Mouse (Mus musculus) embryonic facial prominence, embryonic 13.5 days (tissue): ENCODE measurements around the gene Pik3c2b. TPM values are rescaled to one million over a fixed set of nuclear protein-coding genes. Genes with fewer than 3 reads are reported as not detected.

Experiments
- ATAC-seq: fragments of 200-750 bp; cut with Nextera tagmentation; 2 replicates; pipeline ENCODE4 v1.8.0; 2017; ENCODE audit warnings: low read depth; ENCODE audit not compliant: insufficient number of reproducible peaks, insufficient read depth, low FRiP score, low TSS enrichment
- H3K27ac ChIP-seq: fragments of 300-500 bp; sonication (generic); 2 replicates; pipeline ENCODE4 v1.5.1; 2015; ENCODE audit warnings: moderate library complexity, mild to moderate bottlenecking, inconsistent platforms
- H3K27me3 ChIP-seq: fragments of 300-500 bp; sonication (generic); 2 replicates; pipeline ENCODE4 v1.6.1; 2015; ENCODE audit warnings: mild to moderate bottlenecking, inconsistent platforms
- H3K36me3 ChIP-seq: fragments of 300-500 bp; sonication (generic); 2 replicates; pipeline ENCODE4 v1.6.1; 2015; ENCODE audit warnings: mild to moderate bottlenecking, inconsistent platforms
- H3K4me1 ChIP-seq: fragments of 300-500 bp; sonication (generic); 2 replicates; pipeline ENCODE4 v1.6.1; 2015; ENCODE audit warnings: inconsistent platforms
- H3K4me2 ChIP-seq: fragments of 300-500 bp; sonication (generic); 2 replicates; pipeline ENCODE4 v1.6.1; 2015; ENCODE audit warnings: moderate library complexity, mild to moderate bottlenecking, inconsistent platforms
- H3K4me3 ChIP-seq: fragments of 300-500 bp; sonication (generic); 2 replicates; pipeline ENCODE4 v1.5.1; 2015; ENCODE audit warnings: mild to moderate bottlenecking, inconsistent platforms
- H3K9ac ChIP-seq: fragments of 300-500 bp; sonication (generic); 2 replicates; pipeline ENCODE4 v1.6.1; 2015; ENCODE audit warnings: mild to moderate bottlenecking, inconsistent platforms
- H3K9me3 ChIP-seq: fragments of 300-500 bp; sonication (generic); 2 replicates; pipeline ENCODE4 v1.6.1; 2016; ENCODE audit warnings: inconsistent platforms
- WGBS: fragments of 180-500 bp; shearing (Covaris S2); methylation state at CpG from one replicate; pipeline ENCODE4 v1.1.7; 2015; ENCODE audit warnings: mixed read lengths; 5-methylcytosine and 5-hydroxymethylcytosine counted together
- polyA plus RNA-seq: library from polyadenylated mRNA; unstranded; fragments of >200 nt; fragmentation: Nextera tagmentation; extraction: Ambion mirVana; gene quantifications from 2 replicates; pipeline ENCODE4 v1.2.1, GENCODE M21; 2015

Gene Pik3c2b
- polyA plus RNA-seq, 1 experiment from 2014 or later = 7.4 TPM

DNA sequence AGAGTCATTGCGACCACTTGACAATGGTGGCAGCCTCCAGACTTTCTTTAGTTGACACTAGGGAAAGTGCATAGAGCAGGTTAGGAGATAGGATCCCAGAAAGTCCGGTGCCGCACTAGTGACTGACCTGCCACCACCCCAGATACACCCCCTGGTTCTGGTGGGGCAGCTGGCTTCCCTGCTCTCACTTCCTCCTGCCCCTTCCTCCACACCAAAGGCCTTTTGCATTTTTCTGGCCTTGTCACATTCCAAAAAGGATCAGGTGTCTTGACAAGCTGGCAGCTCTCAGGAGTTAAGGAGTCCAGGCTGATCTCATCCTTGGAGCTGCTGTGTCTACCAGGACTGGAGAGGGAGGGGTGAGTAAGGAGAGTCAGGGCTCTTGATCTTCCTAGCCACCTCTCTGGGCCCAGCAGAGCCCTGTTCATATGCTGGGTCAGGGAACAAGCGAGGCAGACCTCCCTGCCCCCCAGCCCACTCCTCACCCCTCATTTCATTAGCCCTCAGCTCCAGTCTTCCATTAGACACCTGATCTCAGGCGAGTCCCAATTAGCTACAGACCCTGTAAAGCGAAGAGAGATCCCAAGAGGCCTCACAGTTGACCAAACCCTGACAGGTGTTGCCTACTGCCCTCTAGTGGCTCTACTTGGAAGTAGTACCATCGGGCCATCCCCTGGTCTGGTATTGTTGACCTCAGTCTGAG, 41.9 kb downstream of the Pik3c2b start:
- WGBS = 47% methylated on average over 7 of the region's 7 CpGs
- Histone ChIP-seq H3K27ac (no peak overlapping the region), H3K9me3 (no peaks in the 10 kb centered on the region), H3K36me3 (peaks cover 58% of the 10 kb centered on the region), H3K27me3 (no peaks in the 10 kb centered on the region), H3K4me3 (no peak overlapping the region), H3K9ac (no peak overlapping the region), H3K4me2 (no peak overlapping the region), H3K4me1 (peaks cover 8% of the 10 kb centered on the region)
- ATAC-seq = no peak

GRCm38 (mm10) chr1:133088196-133088595, 42.7 kb downstream of the Pik3c2b start:
- H3K36me3 ChIP-seq = peaks cover 55% of the 10 kb centered on the region
- peaks cover 8% of the 10 kb centered on the region for H3K4me1 ChIP-seq
- no peak overlapping the region for H3K9ac ChIP-seq
- H3K4me2 ChIP-seq = no peak overlapping the region
- H3K4me3 ChIP-seq = no peak overlapping the region
- H3K27ac ChIP-seq = no peak overlapping the region
- H3K27me3 ChIP-seq = no peaks in the 10 kb centered on the region
- ATAC-seq = no peak
- no peaks in the 10 kb centered on the region for H3K9me3 ChIP-seq
- WGBS = 76% methylated on average over 10 of the region's 10 CpGs

DNA sequence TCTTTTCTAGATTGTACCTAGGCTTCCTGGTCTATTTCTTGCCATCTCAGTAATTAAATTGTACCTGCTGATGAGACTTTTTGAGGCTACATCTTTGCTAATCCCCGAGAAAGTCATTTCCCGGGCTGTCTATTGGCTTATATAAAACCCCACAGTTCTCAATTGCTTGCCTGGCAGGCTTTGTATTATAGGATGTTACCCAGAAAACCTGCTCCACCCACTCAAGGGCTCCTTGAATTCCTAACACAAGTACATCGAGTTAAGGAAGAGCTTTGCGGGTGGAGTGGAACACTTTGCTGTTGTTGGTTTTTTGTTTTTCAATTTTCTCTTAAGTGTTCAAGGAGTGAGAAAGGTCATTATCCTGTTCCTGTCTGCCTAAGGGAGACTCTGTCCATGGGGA, 43.9 kb downstream of the Pik3c2b start:
- Histone ChIP-seq H3K4me2 (no peak overlapping the region), H3K4me3 (no peak overlapping the region), H3K36me3 (peaks cover 51% of the 10 kb centered on the region), H3K4me1 (peaks cover 1% of the 10 kb centered on the region), H3K27ac (no peak overlapping the region), H3K9me3 (no peaks in the 10 kb centered on the region), H3K27me3 (no peaks in the 10 kb centered on the region), H3K9ac (no peak overlapping the region)
- no peak for ATAC-seq
- WGBS = 85% methylated on average over 4 of the region's 4 CpGs

DNA sequence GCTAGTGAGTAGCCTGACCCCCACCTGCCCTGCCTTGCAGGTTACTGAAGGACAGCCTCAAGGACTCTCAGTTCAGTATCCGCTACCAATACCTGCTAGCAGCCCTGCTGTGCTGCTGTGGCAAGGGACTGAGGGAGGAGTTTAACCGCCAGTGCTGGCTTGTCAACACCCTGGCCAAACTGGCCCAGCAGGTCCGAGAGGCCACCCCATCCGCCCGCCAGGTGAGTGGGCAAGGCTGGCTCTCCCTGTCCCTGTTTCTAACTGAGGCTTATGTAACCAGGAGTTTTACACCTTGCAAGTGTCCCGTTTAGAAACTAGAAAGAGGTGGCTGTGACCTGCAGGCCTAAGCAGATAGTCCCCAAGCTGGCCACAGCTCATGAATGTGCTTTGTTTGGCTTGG, 45.2 kb downstream of the Pik3c2b start:
- ATAC-seq = no peak

GRCm38 (mm10) chr1:133091483-133091882, 46.0 kb downstream of the Pik3c2b start:
- H3K9ac ChIP-seq = no peak overlapping the region
- H3K27me3 ChIP-seq = no peaks in the 10 kb centered on the region
- WGBS = 81% methylated on average over 8 of the region's 8 CpGs
- no peaks in the 10 kb centered on the region; the same call in 1 of the 2 replicates for H3K4me1 ChIP-seq
- H3K9me3 ChIP-seq = no peaks in the 10 kb centered on the region
- peaks cover 65% of the 10 kb centered on the region for H3K36me3 ChIP-seq
- no peak for ATAC-seq
- no peak overlapping the region for H3K4me2 ChIP-seq
- H3K4me3 ChIP-seq = no peak overlapping the region
- no peak overlapping the region for H3K27ac ChIP-seq

More for the DNA sequence above, 45.2 kb downstream of the Pik3c2b start:
- H3K9me3 ChIP-seq = no peaks in the 10 kb centered on the region
- no peaks in the 10 kb centered on the region; the same call in 1 of the 2 replicates for H3K4me1 ChIP-seq
- H3K4me2 ChIP-seq = no peak overlapping the region
- H3K27ac ChIP-seq = no peak overlapping the region
- WGBS = 57% methylated on average over 6 of the region's 6 CpGs
- no peaks in the 10 kb centered on the region for H3K27me3 ChIP-seq
- H3K4me3 ChIP-seq = no peak overlapping the region
- no peak overlapping the region for H3K9ac ChIP-seq
- H3K36me3 ChIP-seq = peaks cover 63% of the 10 kb centered on the region

DNA sequence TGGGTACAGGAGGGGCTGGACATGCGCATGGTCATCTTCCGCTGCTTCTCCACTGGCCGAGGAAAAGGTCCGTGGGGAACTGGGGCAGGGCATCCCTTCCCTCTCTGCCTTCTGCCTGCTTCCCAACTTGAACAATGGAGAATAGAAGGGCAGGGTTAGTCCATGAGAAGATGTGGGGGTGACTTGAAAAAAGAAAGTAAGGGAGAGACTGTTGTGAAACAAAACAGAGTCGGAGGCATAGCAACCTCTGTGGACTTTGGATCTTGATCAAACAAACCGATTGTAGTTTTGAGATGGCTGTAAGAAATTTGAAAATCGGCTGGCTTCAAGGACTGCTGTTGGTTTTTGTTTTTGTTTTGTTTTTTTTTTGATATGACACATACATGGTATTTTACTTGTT, 48.3 kb downstream of the Pik3c2b start:
- Histone ChIP-seq H3K4me3 (no peak overlapping the region), H3K36me3 (peaks cover 67% of the 10 kb centered on the region), H3K27me3 (no peaks in the 10 kb centered on the region), H3K27ac (no peak overlapping the region), H3K4me2 (no peak overlapping the region), H3K9me3 (no peaks in the 10 kb centered on the region), H3K4me1 (no peaks in the 10 kb centered on the region), H3K9ac (no peak overlapping the region)
- 86% methylated on average over 7 of the region's 7 CpGs for WGBS
- ATAC-seq = no peak

DNA sequence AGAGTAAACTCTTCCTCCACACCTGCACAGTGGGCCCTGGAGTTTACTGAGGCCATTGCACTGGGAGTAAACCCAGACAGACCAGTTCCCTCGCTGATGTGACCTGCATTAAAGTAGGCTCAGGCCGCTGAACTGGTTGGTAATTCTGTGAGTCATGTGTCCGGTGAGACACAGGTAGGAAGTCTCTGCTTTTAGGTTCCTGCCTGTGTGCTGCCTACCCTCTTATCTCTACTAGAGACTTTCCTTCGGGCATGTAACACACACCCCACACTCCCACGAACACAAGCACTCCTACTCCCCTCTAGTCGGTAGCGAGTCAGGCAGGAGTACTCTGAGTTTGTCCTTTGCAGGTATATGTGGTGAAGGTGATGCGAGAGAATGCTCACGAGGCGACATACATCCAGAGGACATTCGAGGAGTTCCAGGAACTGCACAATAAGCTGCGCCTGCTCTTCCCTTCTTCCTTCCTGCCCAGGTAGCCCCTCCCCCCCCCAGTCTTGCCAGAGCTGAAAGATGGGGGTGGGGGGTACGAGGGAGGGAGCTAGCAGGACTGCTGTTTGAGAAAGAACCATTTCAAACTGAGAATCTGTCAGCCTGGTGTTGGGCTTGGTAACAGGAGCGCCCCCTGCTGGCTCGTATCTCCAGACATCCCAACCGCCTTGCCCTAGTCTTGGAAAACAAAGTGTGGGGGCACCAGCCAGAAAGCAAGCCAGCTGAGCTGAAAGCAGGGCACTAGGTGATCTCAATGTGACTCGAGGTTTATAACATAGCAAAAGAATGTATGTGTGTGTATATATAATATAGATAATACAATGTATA, 55.7 kb downstream of the Pik3c2b start:
- WGBS = 33% methylated on average over 17 of the region's 17 CpGs
- no peak for ATAC-seq
- peaks cover 80% of the 10 kb centered on the region for H3K36me3 ChIP-seq

DNA sequence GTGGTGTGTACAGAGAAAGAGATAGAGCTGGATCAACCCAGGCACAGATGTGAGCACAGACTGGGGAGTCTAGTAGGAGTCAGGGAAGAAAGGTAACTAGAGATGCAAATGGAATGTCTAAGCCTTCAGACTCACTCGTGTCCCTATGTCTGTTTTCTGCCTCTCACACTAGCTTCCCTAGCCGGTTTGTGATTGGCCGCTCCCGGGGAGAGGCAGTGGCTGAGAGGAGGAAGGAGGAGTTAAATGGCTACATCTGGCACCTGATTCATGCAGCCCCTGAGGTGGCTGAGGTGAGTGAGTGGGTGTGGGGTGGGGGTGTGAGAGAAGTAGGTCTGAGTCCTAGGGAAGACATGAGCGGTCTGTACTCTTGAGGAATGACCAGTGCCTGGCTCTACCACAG, 56.6 kb downstream of the Pik3c2b start:
- WGBS = 79% methylated on average over 5 of the region's 5 CpGs
- H3K36me3 ChIP-seq = peaks cover 77% of the 10 kb centered on the region
- H3K9ac ChIP-seq = no peak overlapping the region
- no peaks in the 10 kb centered on the region for H3K27me3 ChIP-seq
- H3K4me3 ChIP-seq = no peak overlapping the region
- no peaks in the 10 kb centered on the region for H3K4me1 ChIP-seq
- H3K4me2 ChIP-seq = no peak overlapping the region
- no peak overlapping the region for H3K27ac ChIP-seq
- no peaks in the 10 kb centered on the region for H3K9me3 ChIP-seq
- no peak for ATAC-seq

More for the DNA sequence above, 55.7 kb downstream of the Pik3c2b start:
- H3K9me3 ChIP-seq = no peaks in the 10 kb centered on the region
- no peak overlapping the region for H3K27ac ChIP-seq
- no peaks in the 10 kb centered on the region for H3K4me1 ChIP-seq
- H3K4me3 ChIP-seq = no peak overlapping the region
- no peak overlapping the region for H3K4me2 ChIP-seq
- H3K9ac ChIP-seq = no peak overlapping the region
- no peaks in the 10 kb centered on the region for H3K27me3 ChIP-seq

GRCm38 (mm10) chr1:133103315-133103714, 57.8 kb downstream of the Pik3c2b start:
- Histone ChIP-seq H3K36me3 (peaks cover 68% of the 10 kb centered on the region), H3K4me2 (no peak overlapping the region), H3K27ac (no peak overlapping the region), H3K9ac (no peak overlapping the region), H3K9me3 (no peaks in the 10 kb centered on the region), H3K4me3 (no peak overlapping the region), H3K4me1 (no peaks in the 10 kb centered on the region), H3K27me3 (no peaks in the 10 kb centered on the region)
- ATAC-seq = no peak
- WGBS = 90% methylated on average over 7 of the region's 7 CpGs

DNA sequence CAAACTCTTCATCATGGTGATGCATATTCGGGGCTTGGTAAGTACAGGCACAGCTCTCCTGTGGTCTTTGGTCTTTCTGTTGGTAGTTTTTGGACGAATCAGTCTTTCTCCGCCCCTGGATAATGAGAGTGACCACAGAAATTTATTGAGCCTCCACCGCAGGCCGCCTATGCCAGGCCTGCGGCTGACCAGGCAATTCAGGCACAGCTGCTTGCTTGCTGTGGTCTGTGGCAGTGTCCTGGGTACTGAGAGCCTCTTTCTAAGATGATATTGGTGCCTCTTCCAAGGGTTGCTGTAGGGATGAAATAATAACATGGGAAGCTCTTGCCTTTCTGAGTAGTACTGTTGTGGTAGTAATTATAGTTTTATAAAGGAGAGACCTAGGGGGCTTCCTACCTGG, 58.4 kb downstream of the Pik3c2b start:
- H3K36me3 ChIP-seq = peaks cover 62% of the 10 kb centered on the region
- no peak overlapping the region for H3K4me3 ChIP-seq
- H3K9me3 ChIP-seq = no peaks in the 10 kb centered on the region
- H3K27me3 ChIP-seq = no peaks in the 10 kb centered on the region
- 89% methylated on average over 6 of the region's 6 CpGs for WGBS
- H3K4me1 ChIP-seq = no peaks in the 10 kb centered on the region
- ATAC-seq = no peak
- H3K4me2 ChIP-seq = no peak overlapping the region
- no peak overlapping the region for H3K9ac ChIP-seq
- no peak overlapping the region for H3K27ac ChIP-seq

- Histone ChIP-seq H3K27me3 (no peaks in the 10 kb centered on the region), H3K9ac (no peak overlapping the region), H3K4me1 (peaks cover 17% of the 10 kb centered on the region), H3K9me3 (no peaks in the 10 kb centered on the region), H3K27ac (no peak overlapping the region), H3K4me2 (no peak overlapping the region), H3K36me3 (no peaks in the 10 kb centered on the region), H3K4me3 (no peak overlapping the region)
- WGBS = 86% methylated on average over 4 of the region's 4 CpGs
- no peak for ATAC-seq
Measured at GRCm38 (mm10) chr1:133116108-133116507, 70.6 kb downstream of the Pik3c2b start.

DNA sequence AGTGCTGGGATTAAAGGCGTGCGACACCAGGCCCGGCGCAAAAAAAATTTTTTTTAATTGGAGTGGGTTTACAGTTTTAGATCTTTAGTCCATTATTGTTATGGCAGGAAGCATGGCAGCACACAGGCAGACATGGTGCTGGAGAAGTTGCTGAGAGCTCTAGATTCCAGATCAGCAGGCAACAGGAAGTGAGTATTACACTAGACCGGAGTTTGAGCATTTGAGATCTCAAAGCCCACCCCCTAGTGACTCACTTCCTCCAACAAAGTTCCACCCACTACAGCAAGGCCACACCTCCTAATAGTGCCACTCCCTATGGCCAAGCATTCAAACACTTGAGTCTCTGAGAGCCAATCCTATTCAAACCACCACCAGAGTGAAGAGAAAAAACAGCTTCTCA, 72.7 kb downstream of the Pik3c2b start:
- no peak overlapping the region for H3K27ac ChIP-seq
- no peak overlapping the region for H3K4me2 ChIP-seq
- no peak for ATAC-seq
- H3K9me3 ChIP-seq = no peaks in the 10 kb centered on the region
- no peak overlapping the region for H3K4me3 ChIP-seq
- peaks cover 22% of the 10 kb centered on the region for H3K4me1 ChIP-seq
- H3K27me3 ChIP-seq = no peaks in the 10 kb centered on the region
- no peaks in the 10 kb centered on the region for H3K36me3 ChIP-seq
- no peak overlapping the region for H3K9ac ChIP-seq
- 90% methylated on average over 5 of the region's 5 CpGs for WGBS
